Mouse (Mus musculus): Measurements from ENCODE around the gene Pomt1. TPM values are rescaled to one million over a fixed set of nuclear protein-coding genes. Genes with fewer than 3 reads are reported as not detected.

Gene Pomt1
- polyA plus RNA-seq (2012; rRNA removed), result 36.4 and 45.8 TPM in 2 replicates
- polyA plus RNA-seq (2014; fragmentation: Nextera tagmentation; extraction: Ambion mirVana), result 21.7 and 22.9 TPM in 2 replicates

DNA sequence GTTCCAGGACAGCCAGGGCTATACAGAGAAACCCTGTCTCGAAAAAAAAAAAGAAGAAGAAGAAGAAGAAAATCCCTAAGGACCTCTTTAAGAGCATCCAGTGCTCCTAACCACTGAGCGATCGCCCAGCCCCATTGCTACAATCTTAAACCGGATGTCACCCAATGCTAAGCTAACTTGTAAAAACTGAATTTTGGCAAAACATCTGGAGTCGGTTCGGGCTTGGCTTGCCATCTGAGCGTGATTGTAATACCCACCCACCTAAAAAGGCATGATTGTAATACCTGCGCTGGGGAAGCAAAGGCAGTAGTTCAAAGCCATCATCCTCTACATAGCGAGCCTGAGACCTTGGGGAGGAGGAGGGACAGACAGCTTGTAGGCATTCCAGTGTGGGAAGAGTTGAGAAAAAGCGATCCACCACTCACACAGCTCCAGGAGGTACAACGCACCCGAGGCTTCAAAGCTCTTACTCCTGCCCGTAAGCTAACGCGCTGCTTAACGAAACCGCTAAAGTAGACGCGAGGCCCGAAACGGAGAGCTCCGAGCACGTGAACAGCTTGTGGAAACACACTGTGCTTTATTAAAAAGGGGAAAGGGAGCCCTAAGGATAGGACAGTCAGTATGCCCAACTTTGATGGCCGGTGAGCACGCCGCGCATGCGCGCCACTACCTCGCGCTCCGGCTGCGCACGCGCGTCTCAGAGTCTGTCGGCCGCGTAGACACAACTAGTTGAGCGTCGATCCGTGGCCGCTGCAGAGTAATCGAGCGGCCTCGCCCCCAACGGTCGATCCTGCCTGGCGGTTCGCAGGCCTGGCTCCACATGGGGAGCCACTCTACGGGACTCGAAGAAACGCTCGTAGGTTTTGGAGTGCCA is at the start of gene Pomt1:
Gene Pomt1 (plus strand): TSS at position 705 of the 874 bp plus-strand sequence.
- WGBS, result 1% methylated on average over 54 of the region's 54 CpGs
- no peaks in the 10 kb centered on the region for H3K9me3 ChIP-seq (ENCODE audit: control insufficient read depth, low read length)
- TF ChIP-seq POLR2A (IDR thresholded peaks at IDR 0.05; ENCODE audit: borderline replicate concordance, extremely low read depth, insufficient read depth, insufficient read length), result peak; percentile 46; the same call in 1 of the 2 replicates
- H3K27me3 ChIP-seq (ENCODE audit: control insufficient read depth, insufficient read depth, low read length), result no peaks in the 10 kb centered on the region
- H3K4me3 ChIP-seq (replicated peaks; ENCODE audit: low read length), result peak within 1 kb of the TSS; percentile 60
- peak within 1 kb of the TSS; percentile 74 for H3K4me2 ChIP-seq (replicated peaks; ENCODE audit: low read depth, low read length, severe bottlenecking)
- H3K4me1 ChIP-seq (ENCODE audit: control insufficient read depth, insufficient read depth, low read length), result peaks cover 18% of the 10 kb centered on the region
- ATAC-seq (ENCODE audit: low FRiP score, low read depth), result peak; percentile 91
- H3K9ac ChIP-seq (ENCODE audit: low read depth, low read length, severe bottlenecking), result peak within 1 kb of the TSS; percentile 67
- peaks cover 36% of the 10 kb centered on the region for H3K36me3 ChIP-seq (ENCODE audit: control insufficient read depth, insufficient read depth, low read length)
- peak within 1 kb of the TSS; percentile 75 for H3K27ac ChIP-seq (replicated peaks; ENCODE audit: low read depth, low read length)
- peak; percentile 97 for DNase-seq (ENCODE audit: low spot score)

DNA sequence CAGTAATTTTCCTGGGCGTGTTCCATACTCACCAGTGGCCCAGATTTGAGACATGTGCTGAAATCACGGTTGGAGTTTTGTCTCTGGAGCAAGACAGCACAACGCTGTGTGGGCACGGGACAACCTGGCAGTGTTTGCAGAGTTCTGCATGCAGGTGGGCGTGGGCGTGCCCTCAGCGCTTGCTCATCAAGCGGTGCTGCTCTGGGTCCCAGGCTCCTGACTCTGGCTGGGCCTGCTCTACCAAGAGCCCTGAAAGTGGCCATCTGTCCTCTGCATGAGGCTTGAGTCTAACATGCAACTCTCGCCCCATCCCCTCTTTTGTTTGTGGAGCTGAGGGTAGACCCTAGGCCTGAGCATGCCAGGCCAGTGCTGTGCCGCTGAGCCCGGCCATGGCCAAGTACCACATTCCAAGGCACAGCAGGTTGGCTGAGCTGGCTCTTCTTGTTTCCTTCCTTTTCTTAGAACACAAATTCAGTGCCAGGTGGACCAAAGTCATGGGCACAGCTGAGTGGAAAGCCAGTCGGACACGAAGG is 49.3 kb upstream of the Pomt1 start:
- no peak for TF ChIP-seq POLR2A (IDR thresholded peaks at IDR 0.05; ENCODE audit: borderline replicate concordance, extremely low read depth, insufficient read depth, insufficient read length)
- no peak for DNase-seq (ENCODE audit: low spot score)
- 92% methylated on average over 13 of the region's 13 CpGs for WGBS

GRCm38 (mm10) chr2:32187649-32188048 is 48.7 kb upstream of the Pomt1 start:
- no peak overlapping the region for H3K4me3 ChIP-seq (replicated peaks; ENCODE audit: low read length)
- H3K4me2 ChIP-seq (replicated peaks; ENCODE audit: low read depth, low read length, severe bottlenecking), result no peak overlapping the region
- DNase-seq (ENCODE audit: low spot score), result no peak
- TF ChIP-seq POLR2A (IDR thresholded peaks at IDR 0.05; ENCODE audit: borderline replicate concordance, extremely low read depth, insufficient read depth, insufficient read length), result no peak
- WGBS, result 81% methylated on average over 7 of the region's 7 CpGs
- H3K27me3 ChIP-seq (ENCODE audit: control insufficient read depth, insufficient read depth, low read length), result no peaks in the 10 kb centered on the region
- H3K9me3 ChIP-seq (ENCODE audit: control insufficient read depth, low read length), result no peaks in the 10 kb centered on the region
- H3K4me1 ChIP-seq (ENCODE audit: control insufficient read depth, insufficient read depth, low read length), result no peaks in the 10 kb centered on the region
- ATAC-seq (ENCODE audit: low FRiP score, low read depth), result no peak
- H3K9ac ChIP-seq (ENCODE audit: low read depth, low read length, severe bottlenecking), result no peak overlapping the region
- no peak overlapping the region for H3K27ac ChIP-seq (replicated peaks; ENCODE audit: low read depth, low read length)
- peaks cover 92% of the 10 kb centered on the region for H3K36me3 ChIP-seq (ENCODE audit: control insufficient read depth, insufficient read depth, low read length)

More for the DNA sequence above, 49.3 kb upstream of the Pomt1 start:
- Histone ChIP-seq H3K27ac (replicated peaks; ENCODE audit: low read depth, low read length) (no peak overlapping the region), H3K4me2 (replicated peaks; ENCODE audit: low read depth, low read length, severe bottlenecking) (no peak overlapping the region), H3K9ac (ENCODE audit: low read depth, low read length, severe bottlenecking) (no peak overlapping the region), H3K27me3 (ENCODE audit: control insufficient read depth, insufficient read depth, low read length) (no peaks in the 10 kb centered on the region), H3K9me3 (ENCODE audit: control insufficient read depth, low read length) (no peaks in the 10 kb centered on the region), H3K36me3 (ENCODE audit: control insufficient read depth, insufficient read depth, low read length) (peaks cover 87% of the 10 kb centered on the region), H3K4me1 (ENCODE audit: control insufficient read depth, insufficient read depth, low read length) (no peaks in the 10 kb centered on the region), H3K4me3 (replicated peaks; ENCODE audit: low read length) (no peak overlapping the region)
- no peak for ATAC-seq (ENCODE audit: low FRiP score, low read depth)

DNA sequence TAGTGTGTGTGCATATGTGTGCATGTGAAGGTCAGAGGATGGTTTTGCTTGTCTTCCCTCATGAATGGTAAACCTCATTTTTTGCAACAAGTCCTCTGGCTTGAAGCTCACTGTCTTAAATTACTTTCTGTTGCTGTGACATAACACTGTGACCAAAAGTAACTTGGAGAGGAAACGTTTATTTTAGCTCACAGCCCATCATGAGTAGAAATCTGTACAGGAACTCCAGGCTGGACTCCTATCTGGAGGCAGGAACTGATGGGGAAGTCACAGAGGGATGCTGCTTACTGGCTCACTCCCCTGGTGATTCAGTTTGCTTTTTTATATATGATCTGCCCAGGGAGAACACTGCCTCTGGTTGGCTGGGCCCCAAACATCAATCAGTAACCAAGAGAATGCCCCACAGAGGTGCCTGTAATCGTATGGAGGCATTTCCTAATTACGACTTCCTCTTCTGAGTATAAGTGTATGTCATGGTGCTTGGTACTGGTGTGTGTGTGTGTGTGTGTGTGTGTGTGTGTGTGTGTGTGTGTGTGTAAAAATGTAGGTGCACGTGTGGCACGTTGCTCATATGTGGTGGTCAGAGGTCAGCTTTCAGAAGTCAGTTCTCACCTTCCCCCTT is 47.2 kb upstream of the Pomt1 start:
- Histone ChIP-seq H3K27me3 (ENCODE audit: control insufficient read depth, insufficient read depth, low read length) (no peaks in the 10 kb centered on the region), H3K4me1 (ENCODE audit: control insufficient read depth, insufficient read depth, low read length) (no peaks in the 10 kb centered on the region), H3K27ac (replicated peaks; ENCODE audit: low read depth, low read length) (no peak overlapping the region), H3K36me3 (ENCODE audit: control insufficient read depth, insufficient read depth, low read length) (peaks cover 92% of the 10 kb centered on the region), H3K4me3 (replicated peaks; ENCODE audit: low read length) (no peak overlapping the region), H3K9ac (ENCODE audit: low read depth, low read length, severe bottlenecking) (no peak overlapping the region), H3K9me3 (ENCODE audit: control insufficient read depth, low read length) (no peaks in the 10 kb centered on the region), H3K4me2 (replicated peaks; ENCODE audit: low read depth, low read length, severe bottlenecking) (no peak overlapping the region)
- TF ChIP-seq POLR2A (IDR thresholded peaks at IDR 0.05; ENCODE audit: borderline replicate concordance, extremely low read depth, insufficient read depth, insufficient read length), result no peak
- 85% methylated on average over 5 of the region's 5 CpGs for WGBS
- DNase-seq (ENCODE audit: low spot score), result no peak
- no peak for ATAC-seq (ENCODE audit: low FRiP score, low read depth)

DNA sequence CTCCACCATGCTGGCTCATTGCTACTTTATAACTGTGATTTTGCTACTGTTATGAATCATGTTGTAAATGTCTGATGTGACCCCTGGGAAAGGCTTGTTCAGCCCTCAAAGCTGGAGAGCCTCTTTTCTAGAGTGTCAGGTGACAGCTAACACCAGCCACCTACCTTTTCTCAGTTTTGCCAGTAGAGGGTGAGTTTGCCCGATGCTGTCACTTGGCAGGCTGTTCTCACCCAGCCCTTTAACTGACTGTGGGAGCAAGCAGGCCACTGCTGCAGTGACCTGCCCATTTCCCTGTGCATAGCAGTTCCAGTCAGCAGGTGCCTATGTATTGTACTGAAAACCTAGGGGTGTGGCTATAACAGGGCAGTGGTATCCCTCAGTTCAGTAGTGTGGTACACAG is 45.8 kb upstream of the Pomt1 start:
- H3K9ac ChIP-seq (ENCODE audit: low read depth, low read length, severe bottlenecking), result no peak overlapping the region
- 64% methylated on average over 1 of the region's 1 CpGs for WGBS
- H3K4me1 ChIP-seq (ENCODE audit: control insufficient read depth, insufficient read depth, low read length), result no peaks in the 10 kb centered on the region
- H3K9me3 ChIP-seq (ENCODE audit: control insufficient read depth, low read length), result no peaks in the 10 kb centered on the region
- no peak overlapping the region for H3K4me2 ChIP-seq (replicated peaks; ENCODE audit: low read depth, low read length, severe bottlenecking)
- no peak overlapping the region for H3K4me3 ChIP-seq (replicated peaks; ENCODE audit: low read length)
- no peak overlapping the region for H3K27ac ChIP-seq (replicated peaks; ENCODE audit: low read depth, low read length)
- H3K27me3 ChIP-seq (ENCODE audit: control insufficient read depth, insufficient read depth, low read length), result no peaks in the 10 kb centered on the region
- DNase-seq (ENCODE audit: low spot score) (no peak), ATAC-seq (ENCODE audit: low FRiP score, low read depth) (no peak)
- TF ChIP-seq POLR2A (IDR thresholded peaks at IDR 0.05; ENCODE audit: borderline replicate concordance, extremely low read depth, insufficient read depth, insufficient read length), result no peak
- peaks cover 95% of the 10 kb centered on the region for H3K36me3 ChIP-seq (ENCODE audit: control insufficient read depth, insufficient read depth, low read length)

Measured in limb, embryonic 14.5 days (tissue).